Mouse (Mus musculus) cerebellum, postnatal 25 days (tissue): Measurements from ENCODE around the gene Cenpm.

ENCODE experiments used
- DNase-seq, 2 experiments: peaks; one replicate each; pipeline ENCODE4 v3.0.0; 2021; ENCODE audit warnings: mixed read lengths in 2 of 2

Cenpm gene

DNA sequence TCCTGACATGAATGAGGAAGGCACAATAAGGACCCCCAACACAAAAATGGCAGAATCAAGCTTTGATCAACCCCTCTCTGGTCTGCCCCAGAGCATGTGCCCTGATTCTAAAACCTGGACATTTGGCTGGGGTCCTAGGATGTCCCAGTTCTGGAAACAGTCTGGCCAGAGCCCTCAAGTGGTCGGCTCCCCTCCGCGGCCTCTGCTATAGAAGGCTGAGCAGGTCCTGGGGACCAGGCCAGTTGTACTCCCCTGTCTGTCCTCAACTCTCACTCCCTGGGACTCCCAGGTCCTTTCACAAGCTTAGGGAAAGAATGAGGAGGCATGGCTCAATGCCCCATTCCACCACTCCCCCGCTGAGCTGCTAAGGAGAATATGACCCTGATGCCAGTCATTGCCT is 31.3 kb downstream of the Cenpm start:
- peak in 1 of 2 experiments; percentile 49 for DNase-seq

GRCm38 (mm10) chr15:82212752-82213063 is 31.8 kb downstream of the Cenpm start, which contains the start of gene Shisa8:
Gene Shisa8 (minus strand): TSS chr15:82212815.
- DNase-seq: peak in 1 of 2 experiments; percentile 86

DNA sequence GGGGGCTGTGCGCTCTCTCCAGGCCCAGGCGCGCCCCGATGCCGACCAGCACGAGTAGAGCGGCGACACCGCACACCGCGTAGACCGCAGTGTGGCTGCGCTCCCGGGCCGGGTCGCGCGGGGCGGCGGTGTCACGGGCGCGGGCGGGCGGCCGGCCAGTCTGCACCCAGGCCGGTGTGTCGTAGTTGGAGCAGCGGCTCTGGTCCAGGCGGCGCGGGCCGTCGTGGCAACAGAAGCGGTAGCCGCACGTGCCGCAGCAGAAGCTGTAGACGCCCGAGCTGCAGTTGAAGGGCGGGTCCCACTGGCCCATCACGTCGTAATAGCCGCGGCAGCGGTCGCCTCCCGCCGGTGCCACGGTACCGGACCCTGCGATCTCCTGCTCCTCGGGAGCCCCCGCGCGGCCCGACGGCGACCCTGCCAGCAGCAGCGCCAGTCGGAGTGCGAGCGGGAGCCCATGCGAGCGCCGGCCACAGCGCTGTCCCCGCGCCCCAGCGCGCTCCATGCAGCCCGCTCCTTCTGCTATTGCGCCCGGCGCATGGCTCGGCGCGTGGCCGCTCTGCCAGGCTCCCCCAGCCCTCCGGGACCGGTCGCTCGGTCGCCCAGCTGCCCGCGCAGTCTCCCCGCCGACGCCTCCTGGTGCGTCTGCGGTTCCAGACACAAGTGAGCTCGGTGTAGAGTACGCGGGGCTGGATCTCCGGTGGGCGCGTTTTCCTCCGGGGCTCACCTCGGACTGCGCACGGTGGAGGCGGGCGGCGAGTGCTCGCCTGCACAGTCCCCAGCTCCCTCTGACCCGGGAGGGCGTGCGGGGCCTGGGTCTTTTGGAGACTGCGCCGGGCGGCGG is 32.4 kb downstream of the Cenpm start:
- DNase-seq: peak; percentile 80

GRCm38 (mm10) chr15:82211281-82211680 is 33.3 kb downstream of the Cenpm start:
- DNase-seq: no peak

DNA sequence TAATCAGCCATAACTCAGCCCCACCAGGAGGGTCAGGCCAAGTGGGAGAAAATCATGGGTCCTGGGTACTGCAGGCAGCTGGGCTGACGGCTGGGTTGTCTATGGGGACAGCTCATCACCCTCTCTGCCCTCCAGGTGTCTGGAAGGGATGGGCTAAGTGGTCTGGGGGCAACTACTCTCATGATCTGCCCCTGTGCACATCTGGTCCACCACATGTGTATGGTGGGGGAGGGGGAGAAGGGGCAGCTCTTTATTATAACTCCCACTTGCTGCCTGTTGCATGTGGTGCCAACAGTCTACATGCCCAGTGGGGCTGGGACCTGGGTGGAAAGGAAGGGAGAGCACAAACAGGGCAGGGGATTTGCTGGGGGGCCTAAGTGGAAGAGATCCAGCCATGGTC is 33.7 kb downstream of the Cenpm start:
- peak in 1 of 2 experiments; percentile 37 for DNase-seq

DNA sequence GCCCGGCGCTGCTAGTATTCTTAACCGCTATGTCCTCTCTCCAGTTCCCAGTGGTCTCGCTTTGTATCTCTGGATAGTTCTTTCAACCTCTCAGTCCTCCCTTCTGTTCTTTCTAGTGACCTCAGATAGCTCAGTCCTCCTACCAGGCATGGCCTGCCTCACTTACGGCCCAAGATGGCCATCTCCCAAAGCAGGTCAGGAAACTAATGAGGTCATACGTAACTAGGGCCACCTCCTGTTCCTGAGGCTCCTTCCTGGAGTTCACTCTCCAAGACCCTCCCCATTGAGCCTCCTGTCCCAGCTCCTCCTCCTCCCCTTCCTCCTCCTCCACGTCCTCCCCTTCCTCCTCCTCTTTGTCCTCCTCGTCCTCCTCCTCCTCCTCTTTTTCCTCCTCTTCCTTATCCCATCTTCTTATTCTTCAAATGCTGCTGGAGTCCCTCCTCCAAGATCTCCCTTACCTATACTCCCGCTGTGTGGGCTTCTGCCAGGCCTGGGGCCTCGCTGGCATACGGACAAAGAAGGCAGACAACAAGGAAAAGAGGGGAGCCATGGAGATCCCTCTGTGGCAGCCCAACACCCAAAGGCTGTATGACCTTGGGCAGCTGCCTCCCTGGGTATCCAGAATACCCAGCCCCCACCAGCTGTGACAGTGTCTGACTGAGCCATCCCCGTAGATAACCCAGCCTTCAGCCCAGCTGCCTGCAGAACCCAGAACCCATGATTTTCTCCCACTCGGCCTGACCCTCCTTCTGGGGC is 35.1 kb downstream of the Cenpm start:
- DNase-seq: peak; percentile 56 to 72

DNA sequence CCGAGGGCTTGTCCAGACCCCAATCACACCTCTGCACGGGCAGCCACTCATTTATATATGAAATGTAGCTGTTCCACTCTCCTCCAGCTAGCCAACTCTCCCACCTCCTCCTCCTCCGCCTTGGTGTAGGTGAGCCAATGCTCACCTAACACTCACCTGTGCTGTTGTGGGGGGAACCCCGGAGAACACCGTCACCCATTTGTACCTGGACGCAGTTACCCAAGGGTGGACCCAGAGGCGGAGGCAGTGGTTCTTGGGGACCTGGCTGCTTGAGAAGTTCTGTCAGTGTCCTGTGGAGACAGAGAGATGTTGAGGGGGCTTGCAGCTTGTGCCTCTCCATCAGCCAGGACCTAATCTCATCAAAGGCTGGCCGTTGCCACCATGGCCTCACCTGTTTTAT is 36.2 kb downstream of the Cenpm start:
- no peak for DNase-seq

DNA sequence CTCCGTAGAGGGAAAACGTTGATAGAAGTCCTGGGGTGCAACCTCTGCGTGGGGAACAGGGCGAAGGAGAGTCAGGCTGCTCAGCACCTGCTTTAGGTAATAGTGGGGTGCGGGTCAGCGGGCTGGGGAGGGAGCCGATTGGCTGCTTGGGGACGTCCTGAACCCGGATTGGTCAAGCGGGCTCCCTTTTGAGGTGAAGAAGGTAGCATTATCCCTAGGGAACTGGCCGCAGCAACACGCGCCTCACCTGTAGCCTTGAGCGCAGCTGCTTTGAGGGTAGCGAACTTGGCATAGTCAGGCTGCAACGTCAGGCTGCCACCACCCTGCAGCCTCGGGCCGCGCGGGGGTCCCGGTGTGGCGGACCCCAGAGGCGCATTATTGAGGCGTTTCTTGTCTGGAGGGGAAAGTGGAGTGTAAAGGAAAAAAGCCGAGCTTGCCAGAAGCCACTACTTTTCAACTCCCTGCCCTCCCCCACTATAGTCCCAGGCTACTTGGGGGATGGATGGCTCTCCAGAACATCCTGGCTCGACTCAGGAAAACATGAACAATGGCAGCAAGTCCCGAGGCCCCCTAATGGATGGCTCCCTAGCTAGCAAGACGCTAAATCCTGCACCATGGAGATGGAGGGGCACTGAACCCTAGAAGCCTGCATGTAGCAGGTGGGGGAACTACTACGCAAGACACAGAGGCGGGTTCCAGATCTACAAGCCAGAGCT is 36.9 kb downstream of the Cenpm start:
- peak in 1 of 2 experiments; percentile 45 for DNase-seq

GRCm38 (mm10) chr15:82207105-82207459 is 37.5 kb downstream of the Cenpm start:
- peak in 1 of 2 experiments; percentile 59 for DNase-seq

DNA sequence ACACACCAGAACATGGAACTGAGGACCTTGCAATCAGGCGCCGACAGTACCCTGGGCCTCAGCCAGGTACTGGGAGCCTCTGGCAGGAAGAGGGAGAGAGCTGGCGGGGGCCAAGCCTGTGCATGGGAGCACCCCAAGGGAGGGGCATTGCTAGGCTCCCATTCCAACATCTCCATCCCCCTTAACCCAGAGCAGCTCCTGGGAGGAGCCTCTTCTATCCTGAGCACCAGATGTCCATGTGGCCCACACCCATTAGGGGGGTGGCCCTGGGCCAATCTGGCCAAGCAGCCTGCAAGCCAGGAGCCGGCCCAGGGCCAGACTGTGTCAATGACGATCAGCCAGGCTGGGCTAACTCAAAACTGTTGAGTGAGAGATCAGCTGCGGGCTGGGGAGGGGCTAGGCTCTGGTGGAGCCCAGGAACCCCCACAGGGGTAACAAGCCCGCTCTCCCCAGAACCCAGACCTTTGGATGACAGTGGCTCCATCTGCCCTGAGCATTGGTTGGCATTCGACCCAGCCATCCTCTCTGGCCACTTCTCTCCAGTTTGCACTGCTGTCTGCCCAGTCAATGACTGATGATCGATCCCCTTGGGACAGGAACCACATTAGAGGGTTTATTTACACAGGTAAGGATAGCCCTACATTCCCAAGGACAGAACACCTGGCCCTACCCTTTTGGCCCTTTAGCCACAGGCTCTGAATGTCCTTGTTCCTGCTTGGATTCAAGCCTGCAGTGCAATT is 38.0 kb downstream of the Cenpm start:
- peak; percentile 98 to 99 for DNase-seq

DNA sequence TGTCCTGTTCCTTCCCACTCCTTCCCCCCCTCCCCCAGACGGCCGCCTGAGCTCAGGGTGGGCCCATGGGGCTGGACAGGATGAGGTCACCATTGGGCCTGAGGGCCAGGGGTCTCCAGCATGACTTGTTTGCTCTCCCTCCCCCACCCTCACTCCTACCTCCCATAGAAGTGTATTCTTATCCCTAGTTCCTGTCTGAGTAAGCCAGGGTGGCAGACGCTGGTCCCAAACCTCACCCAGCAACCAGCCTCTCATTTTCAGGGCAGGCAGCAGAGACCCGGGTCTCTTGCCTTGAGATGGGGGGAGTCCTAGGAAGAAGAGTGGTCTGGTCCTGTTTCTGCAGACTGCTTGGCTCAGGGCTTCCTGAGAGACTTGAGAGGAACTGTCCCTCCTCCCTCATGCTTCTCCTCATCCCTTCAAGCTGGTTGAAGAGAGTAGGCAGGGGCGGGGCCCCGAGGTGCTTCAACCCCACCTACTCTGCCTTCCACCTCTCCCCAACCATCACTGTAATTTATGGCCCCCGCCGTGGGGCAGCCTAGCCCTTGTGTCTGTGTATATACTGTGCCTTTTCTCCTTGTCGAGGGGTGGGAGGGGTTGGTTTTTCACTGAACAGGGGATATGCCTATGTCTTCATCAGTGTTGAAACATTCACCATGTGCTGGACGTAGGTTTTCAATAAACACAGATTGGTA is 39.7 kb downstream of the Cenpm start:
- DNase-seq: peak in 1 of 2 experiments; percentile 48

- peak; percentile 85 to 90 for DNase-seq
Observed at GRCm38 (mm10) chr15:82203611-82204351, 40.8 kb downstream of the Cenpm start.

DNA sequence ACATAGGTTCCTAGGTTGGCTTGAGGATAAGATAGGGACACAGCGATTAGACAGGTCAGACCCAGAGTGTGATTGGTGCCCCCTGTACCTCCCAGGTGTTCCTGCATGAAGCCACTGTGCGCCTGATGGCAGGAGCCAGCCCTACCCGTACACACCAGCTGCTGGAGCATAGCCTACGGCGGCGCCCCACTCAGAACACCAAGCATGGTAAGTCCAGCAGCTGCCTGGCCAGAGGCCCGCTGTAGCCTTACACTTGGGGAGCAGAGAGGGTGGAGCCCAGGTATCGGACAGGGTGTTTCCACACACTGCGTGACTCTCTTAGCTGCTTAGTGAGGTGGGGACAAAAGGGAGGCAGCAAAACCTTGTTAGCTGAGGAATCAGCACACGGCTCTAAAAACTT is 41.5 kb downstream of the Cenpm start:
- DNase-seq: peak; percentile 45 to 50

- DNase-seq: peak; percentile 35 to 61
Observed at GRCm38 (mm10) chr15:82202086-82202485, 42.5 kb downstream of the Cenpm start.

DNA sequence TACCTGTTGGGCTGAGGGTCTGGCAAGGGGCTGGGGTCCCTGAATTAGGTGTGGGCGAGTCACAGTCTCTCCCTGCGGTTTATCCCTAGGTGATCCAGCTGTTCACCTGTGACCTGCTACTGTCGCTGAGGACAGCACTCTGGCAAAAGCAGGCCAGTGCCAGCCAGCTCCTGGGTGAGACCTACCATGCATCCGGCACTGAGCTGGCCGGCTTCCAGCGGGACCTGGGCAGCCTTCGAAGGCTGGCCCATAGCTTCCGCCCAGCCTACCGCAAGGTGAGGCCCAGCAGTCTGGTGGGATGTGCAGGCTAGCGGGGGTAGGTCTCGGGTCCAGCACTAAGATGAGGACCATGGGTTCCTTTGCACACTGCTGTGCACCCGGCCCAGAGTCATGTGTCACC is 45.0 kb downstream of the Cenpm start:
- DNase-seq: peak; percentile 51 to 77

- no peak for DNase-seq
Observed at GRCm38 (mm10) chr15:82198342-82198741, 46.2 kb downstream of the Cenpm start.

DNA sequence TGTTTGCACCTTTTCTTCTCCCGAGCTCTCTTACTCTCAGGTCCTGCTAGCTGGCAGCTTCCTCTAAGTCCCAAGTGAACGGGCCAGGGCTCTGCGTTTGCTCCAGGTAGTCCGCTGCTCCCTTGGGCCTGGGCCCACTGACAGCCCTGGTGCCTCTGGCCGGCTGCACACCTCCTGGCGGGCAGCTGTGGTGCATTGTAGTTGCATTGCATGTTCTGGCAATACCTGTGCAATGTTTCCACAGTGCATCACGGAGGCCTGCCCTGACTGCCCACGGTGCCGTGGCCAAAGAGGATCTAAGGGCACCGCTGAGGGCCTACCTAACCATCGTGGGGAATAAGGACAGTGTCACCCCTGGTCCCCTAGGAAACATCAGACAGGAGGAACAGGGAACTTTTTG is 46.6 kb downstream of the Cenpm start:
- DNase-seq: peak; percentile 33 to 40

GRCm38 (mm10) chr15:82197246-82197750 is 47.2 kb downstream of the Cenpm start:
- peak in 1 of 2 experiments; percentile 42 for DNase-seq

DNA sequence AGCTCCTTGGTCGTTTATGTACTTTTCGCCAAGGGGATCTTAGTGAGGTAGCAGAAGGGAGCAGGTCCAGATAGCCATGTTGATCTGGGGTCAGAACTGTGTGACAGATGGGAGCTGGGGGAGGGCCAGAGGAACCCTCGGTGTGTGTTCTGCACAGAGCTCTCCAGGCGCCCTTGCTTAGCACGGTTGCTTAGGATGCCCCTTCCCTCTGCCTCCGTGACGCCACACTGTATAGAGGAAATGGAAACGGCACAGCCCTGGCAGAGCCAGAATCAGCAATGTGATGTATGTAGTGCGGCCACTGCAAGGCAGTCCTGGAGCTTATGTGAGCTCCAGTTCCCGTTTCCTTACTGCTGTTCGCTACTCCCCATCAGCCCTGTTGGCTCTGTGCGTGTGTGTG is 48.2 kb downstream of the Cenpm start:
- peak; percentile 70 to 71 for DNase-seq

GRCm38 (mm10) chr15:82192617-82193016 is 51.9 kb downstream of the Cenpm start:
- DNase-seq: peak in 1 of 2 experiments; percentile 10
